Mouse (Mus musculus): Measurements from ENCODE around the gene Pde4dip. TPM values are rescaled to one million over a fixed set of nuclear protein-coding genes. Genes with fewer than 3 reads are reported as not detected.
A peak's percentile ranks its signal among the peaks of the same experiment; 100 is the strongest.

The Pde4dip gene
- polyA plus RNA-seq, 1 experiment = 39.5 TPM

- peaks cover 8% of the 10 kb centered on the region; the same call in 1 of the 2 replicates for H3K4me1 ChIP-seq (ENCODE audit: control insufficient read depth, insufficient read depth, low read length)
- peak within 1 kb of the TSS; percentile 61 for H3K4me3 ChIP-seq (ENCODE audit: insufficient read depth, low read depth, low read length)
- WGBS = 2% methylated on average over 51 of the region's 51 CpGs
- peak within 1 kb of the TSS; percentile 63 for H3K27ac ChIP-seq (ENCODE audit: insufficient read depth, low read depth, low read length)
- TF ChIP-seq CTCF (IDR thresholded peaks at IDR 0.05; ENCODE audit: insufficient read depth, low read depth, low read length) = no peak
- TF ChIP-seq POLR2A (IDR thresholded peaks at IDR 0.05; ENCODE audit: insufficient read depth, low read depth, low read length) = peak; percentile 45
Observed at GRCm38 (mm10) chr3:97657655-97658411, 230.7 kb downstream of the Pde4dip start, which contains the start of gene Prkab2. Gene Prkab2, plus strand, starts transcription at chr3:97658193.

DNA sequence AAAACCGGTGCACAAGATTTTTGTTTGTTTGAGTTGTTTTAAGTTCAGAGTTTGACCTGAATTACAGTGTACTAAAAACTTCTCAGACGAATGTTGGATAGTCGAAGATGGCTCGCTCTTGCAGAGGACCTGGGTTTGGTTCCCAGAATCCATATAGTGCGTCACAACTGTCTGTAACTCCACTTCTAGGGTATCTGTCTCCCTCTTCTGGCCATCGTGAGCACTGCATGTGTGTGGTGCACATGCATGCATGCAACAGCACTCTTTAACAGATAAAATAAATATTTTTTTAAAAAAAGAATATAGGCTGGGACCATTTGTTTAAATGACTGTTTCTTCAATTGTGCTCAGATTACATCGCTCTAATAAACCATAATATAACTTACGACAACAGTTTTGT lies 233.6 kb downstream of the Pde4dip start:
- no peak overlapping the region for H3K27ac ChIP-seq (ENCODE audit: insufficient read depth, low read depth, low read length)
- WGBS = 86% methylated on average over 8 of the region's 8 CpGs
- H3K4me3 ChIP-seq (ENCODE audit: insufficient read depth, low read depth, low read length) = no peak overlapping the region
- no peak for TF ChIP-seq CTCF (IDR thresholded peaks at IDR 0.05; ENCODE audit: insufficient read depth, low read depth, low read length)
- no peak for TF ChIP-seq POLR2A (IDR thresholded peaks at IDR 0.05; ENCODE audit: insufficient read depth, low read depth, low read length)
- no peaks in the 10 kb centered on the region for H3K4me1 ChIP-seq (ENCODE audit: control insufficient read depth, insufficient read depth, low read length)

DNA sequence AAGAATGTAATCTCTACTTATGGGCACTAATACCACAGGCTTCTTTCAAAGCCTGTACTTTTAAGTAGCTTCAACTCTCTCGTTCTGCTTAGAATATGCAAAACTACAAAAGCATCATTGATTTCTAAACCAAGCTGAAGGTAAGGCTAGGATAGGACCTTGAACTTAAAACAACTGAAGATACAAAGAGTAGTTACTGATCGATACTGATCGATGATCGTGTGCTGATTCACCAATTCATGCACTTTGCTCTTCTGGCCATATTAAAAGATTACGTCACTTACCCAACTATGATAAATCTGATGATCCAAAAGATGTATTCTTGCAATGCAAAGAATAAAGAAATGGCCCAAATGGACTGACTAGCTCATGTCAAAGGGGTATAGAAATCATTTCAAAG lies 234.7 kb downstream of the Pde4dip start:
- Histone ChIP-seq H3K27ac (ENCODE audit: insufficient read depth, low read depth, low read length) (no peak overlapping the region), H3K4me3 (ENCODE audit: insufficient read depth, low read depth, low read length) (no peak overlapping the region), H3K4me1 (ENCODE audit: control insufficient read depth, insufficient read depth, low read length) (no peaks in the 10 kb centered on the region)
- WGBS = 88% methylated on average over 5 of the region's 5 CpGs
- TF ChIP-seq POLR2A (IDR thresholded peaks at IDR 0.05; ENCODE audit: insufficient read depth, low read depth, low read length) (no peak), CTCF (IDR thresholded peaks at IDR 0.05; ENCODE audit: insufficient read depth, low read depth, low read length) (no peak)

DNA sequence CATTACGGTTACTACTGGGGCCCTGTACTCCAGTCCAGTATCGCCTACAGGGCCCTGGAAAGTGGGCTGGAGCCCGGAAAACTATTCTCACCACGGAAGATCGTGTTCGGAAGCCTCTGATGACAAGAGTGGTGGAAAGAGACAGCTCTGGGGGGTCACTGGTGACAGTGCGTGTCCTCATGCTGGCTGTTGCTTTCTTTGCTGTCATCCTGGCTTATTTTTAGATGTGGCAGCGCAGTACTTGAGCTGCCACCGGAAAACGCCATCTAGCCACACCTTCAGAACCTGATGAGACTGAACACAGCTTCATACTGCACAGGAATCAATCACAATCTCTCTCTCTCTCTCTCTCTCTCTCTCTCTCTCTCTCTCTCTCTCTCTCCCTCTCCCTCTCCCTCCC lies 236.9 kb downstream of the Pde4dip start:
- TF ChIP-seq POLR2A (IDR thresholded peaks at IDR 0.05; ENCODE audit: insufficient read depth, low read depth, low read length) (no peak), CTCF (IDR thresholded peaks at IDR 0.05; ENCODE audit: insufficient read depth, low read depth, low read length) (no peak)
- 86% methylated on average over 10 of the region's 10 CpGs for WGBS
- Histone ChIP-seq H3K27ac (ENCODE audit: insufficient read depth, low read depth, low read length) (no peak overlapping the region), H3K4me3 (ENCODE audit: insufficient read depth, low read depth, low read length) (no peak overlapping the region), H3K4me1 (ENCODE audit: control insufficient read depth, insufficient read depth, low read length) (no peaks in the 10 kb centered on the region)

- H3K27ac ChIP-seq (ENCODE audit: insufficient read depth, low read depth, low read length) = no peak overlapping the region
- TF ChIP-seq CTCF (IDR thresholded peaks at IDR 0.05; ENCODE audit: insufficient read depth, low read depth, low read length) = no peak
- TF ChIP-seq POLR2A (IDR thresholded peaks at IDR 0.05; ENCODE audit: insufficient read depth, low read depth, low read length) = no peak
- 82% methylated on average over 6 of the region's 6 CpGs for WGBS
Observed at GRCm38 (mm10) chr3:97649469-97649868, 239.0 kb downstream of the Pde4dip start.

DNA sequence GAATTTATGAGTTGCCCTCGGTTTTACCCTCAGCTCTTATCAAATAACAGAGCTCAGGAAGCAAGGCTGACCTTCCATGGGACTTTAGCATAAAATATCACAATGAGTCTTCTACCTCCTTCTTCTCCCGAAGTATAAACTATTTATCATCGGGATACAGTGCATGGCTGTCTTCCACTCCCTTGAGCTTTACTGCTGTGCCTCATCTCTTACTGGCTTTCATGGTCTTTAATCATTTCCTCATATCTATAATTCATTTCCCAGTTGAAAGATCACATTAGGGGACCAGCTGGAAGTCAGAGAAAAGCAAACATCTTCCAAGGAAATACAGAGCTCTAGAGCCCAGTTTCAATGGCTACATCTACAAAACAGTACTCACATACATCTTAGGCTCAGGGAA lies 239.5 kb downstream of the Pde4dip start:
- WGBS = 87% methylated on average over 3 of the region's 3 CpGs
- H3K27ac ChIP-seq (ENCODE audit: insufficient read depth, low read depth, low read length) = no peak overlapping the region
- no peaks in the 10 kb centered on the region for H3K4me1 ChIP-seq (ENCODE audit: control insufficient read depth, insufficient read depth, low read length)
- no peak for TF ChIP-seq POLR2A (IDR thresholded peaks at IDR 0.05; ENCODE audit: insufficient read depth, low read depth, low read length)
- no peak for TF ChIP-seq CTCF (IDR thresholded peaks at IDR 0.05; ENCODE audit: insufficient read depth, low read depth, low read length)
- H3K4me3 ChIP-seq (ENCODE audit: insufficient read depth, low read depth, low read length) = no peak overlapping the region

More at GRCm38 (mm10) chr3:97649469-97649868, 239.0 kb downstream of the Pde4dip start:
- Histone ChIP-seq H3K4me1 (ENCODE audit: control insufficient read depth, insufficient read depth, low read length) (no peaks in the 10 kb centered on the region), H3K4me3 (ENCODE audit: insufficient read depth, low read depth, low read length) (no peak overlapping the region)

DNA sequence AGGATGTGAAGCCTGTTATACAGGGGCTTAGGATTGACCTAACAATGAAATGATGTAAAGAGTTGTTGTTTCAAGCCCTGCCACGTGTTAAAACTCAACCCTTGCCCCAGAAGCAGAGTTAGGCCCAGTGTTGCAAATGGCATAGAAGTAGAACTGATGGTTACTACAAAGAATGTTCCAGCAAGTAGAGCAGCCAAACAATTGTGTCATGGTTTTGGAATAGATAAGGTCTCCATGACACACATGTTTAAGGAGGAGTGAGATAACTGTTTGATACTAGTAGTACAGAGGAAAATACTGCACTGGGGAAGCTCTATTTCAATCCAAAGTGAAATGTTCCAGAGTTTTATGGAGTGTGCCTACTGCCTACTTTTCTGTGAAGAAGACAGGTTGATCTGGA lies 240.0 kb downstream of the Pde4dip start:
- no peak overlapping the region for H3K27ac ChIP-seq (ENCODE audit: insufficient read depth, low read depth, low read length)
- H3K4me3 ChIP-seq (ENCODE audit: insufficient read depth, low read depth, low read length) = no peak overlapping the region
- no peak for TF ChIP-seq CTCF (IDR thresholded peaks at IDR 0.05; ENCODE audit: insufficient read depth, low read depth, low read length)
- TF ChIP-seq POLR2A (IDR thresholded peaks at IDR 0.05; ENCODE audit: insufficient read depth, low read depth, low read length) = no peak
- 52% methylated on average over 1 of the region's 1 CpGs for WGBS
- H3K4me1 ChIP-seq (ENCODE audit: control insufficient read depth, insufficient read depth, low read length) = no peaks in the 10 kb centered on the region

DNA sequence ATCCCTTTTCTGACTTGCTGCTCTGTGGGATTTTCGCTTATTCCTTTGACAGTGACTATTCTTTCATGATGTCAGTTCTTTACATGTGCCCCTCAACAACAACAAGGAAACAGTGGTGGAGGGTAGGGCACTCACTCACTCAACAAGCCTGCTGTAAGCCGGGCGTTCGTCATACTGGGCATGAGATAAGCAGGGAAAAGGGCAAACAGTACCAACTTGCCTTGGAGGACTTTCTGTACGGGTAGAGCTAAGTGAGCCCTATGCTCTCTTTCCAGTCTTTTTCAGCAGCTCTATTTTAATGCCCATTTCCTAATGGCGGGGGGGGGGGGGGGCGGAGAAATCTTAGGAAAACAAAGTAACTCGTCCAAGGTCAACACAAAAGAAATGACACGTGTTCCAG lies 246.5 kb downstream of the Pde4dip start:
- no peak for TF ChIP-seq POLR2A (IDR thresholded peaks at IDR 0.05; ENCODE audit: insufficient read depth, low read depth, low read length)
- TF ChIP-seq CTCF (IDR thresholded peaks at IDR 0.05; ENCODE audit: insufficient read depth, low read depth, low read length) = no peak

DNA sequence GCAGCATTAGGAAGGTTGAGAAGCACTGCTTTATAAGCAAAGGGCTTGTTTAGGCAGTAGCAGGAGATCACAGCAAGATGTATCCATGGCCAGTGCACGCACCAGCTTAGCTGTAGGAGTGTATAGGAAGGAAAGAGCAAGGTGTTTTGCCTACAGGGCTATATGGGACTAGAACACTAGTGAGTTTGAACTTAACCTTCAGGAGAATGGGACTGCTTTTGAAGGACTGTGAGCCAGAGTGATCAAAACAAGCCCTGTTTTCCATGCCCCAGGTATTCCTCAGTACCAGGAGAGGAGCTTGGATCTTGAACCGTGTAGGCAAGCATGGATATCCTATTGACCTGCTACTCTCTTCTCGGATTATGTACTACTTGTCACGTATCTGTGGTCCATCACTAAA lies 247.1 kb downstream of the Pde4dip start:
- no peak overlapping the region for H3K4me3 ChIP-seq (ENCODE audit: insufficient read depth, low read depth, low read length)
- no peak overlapping the region for H3K27ac ChIP-seq (ENCODE audit: insufficient read depth, low read depth, low read length)
- no peak for TF ChIP-seq POLR2A (IDR thresholded peaks at IDR 0.05; ENCODE audit: insufficient read depth, low read depth, low read length)
- TF ChIP-seq CTCF (IDR thresholded peaks at IDR 0.05; ENCODE audit: insufficient read depth, low read depth, low read length) = no peak
- no peaks in the 10 kb centered on the region for H3K4me1 ChIP-seq (ENCODE audit: control insufficient read depth, insufficient read depth, low read length)
- 94% methylated on average over 4 of the region's 4 CpGs for WGBS

More for the DNA sequence above, 246.5 kb downstream of the Pde4dip start:
- Histone ChIP-seq H3K4me1 (ENCODE audit: control insufficient read depth, insufficient read depth, low read length) (no peaks in the 10 kb centered on the region), H3K27ac (ENCODE audit: insufficient read depth, low read depth, low read length) (no peak overlapping the region), H3K4me3 (ENCODE audit: insufficient read depth, low read depth, low read length) (no peak overlapping the region)
- 89% methylated on average over 9 of the region's 9 CpGs for WGBS

Other genes with a start within 250 kb of the Pde4dip start
- not detected in 2 replicates for gene Prkab2, start 230.5 kb downstream of the Pde4dip start, polyA plus RNA-seq (2012; ENCODE audit: insufficient read depth, insufficient read length, low replicate concordance, missing spikeins)
- not detected in 2 replicates for gene Gm17651, start 214.0 kb downstream of the Pde4dip start, polyA plus RNA-seq (2012; ENCODE audit: insufficient read depth, insufficient read length, low replicate concordance, missing spikeins)
- not detected in 2 replicates for gene Sec22b, start 12.5 kb upstream of the Pde4dip start, polyA plus RNA-seq (2012; ENCODE audit: insufficient read depth, insufficient read length, low replicate concordance, missing spikeins)
- 43.4 TPM in 1 of 2 replicates, not detected in the other for gene Notch2, start 124.8 kb upstream of the Pde4dip start, polyA plus RNA-seq (2012; ENCODE audit: insufficient read depth, insufficient read length, low replicate concordance, missing spikeins)

All from olfactory bulb, adult 2 months (tissue).